Mouse (Mus musculus) heart, adult 9 months (tissue): Measurements from ENCODE around the gene Prkag2.

ENCODE experiments used
- DNase-seq, 2 experiments: peaks; one replicate each; pipeline ENCODE4 v3.0.0; 2022; ENCODE audit warnings: low spot score in 2 of 2

Prkag2 gene

DNA sequence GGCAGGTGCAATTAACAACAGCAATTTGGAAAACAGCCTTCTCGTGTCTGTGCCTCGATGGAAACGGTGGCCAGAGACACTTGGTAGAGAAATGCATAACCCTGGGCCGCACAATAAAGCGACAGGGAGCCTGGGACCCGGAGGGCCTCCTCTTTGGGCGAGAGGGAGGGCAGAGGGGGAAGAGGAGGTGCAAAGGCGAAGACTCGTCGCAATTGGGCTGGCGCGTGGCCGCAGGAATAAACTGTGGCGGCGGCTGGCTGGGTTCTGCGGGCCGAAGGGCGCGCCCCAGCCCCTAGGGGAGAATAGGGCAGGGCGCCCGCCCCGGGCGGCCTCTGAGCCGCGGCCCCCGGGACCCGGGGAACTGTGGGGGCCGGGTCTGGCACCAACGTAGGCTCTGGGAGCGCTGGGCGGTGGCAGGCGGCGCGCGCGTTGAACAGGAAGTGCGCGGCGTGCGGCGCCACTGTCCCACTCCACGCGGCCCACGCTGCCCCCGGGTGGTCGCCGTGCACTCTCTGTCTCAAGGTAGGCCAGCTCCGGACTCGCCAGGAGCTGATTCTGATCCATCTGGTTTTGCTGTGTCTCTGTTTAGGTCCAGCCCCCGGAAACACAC lies at the start of gene Prkag2:
Prkag2 (minus strand) TSS at position 127 of the 610 bp plus-strand sequence.
- DNase-seq, result peak; percentile 72 to 75

DNA sequence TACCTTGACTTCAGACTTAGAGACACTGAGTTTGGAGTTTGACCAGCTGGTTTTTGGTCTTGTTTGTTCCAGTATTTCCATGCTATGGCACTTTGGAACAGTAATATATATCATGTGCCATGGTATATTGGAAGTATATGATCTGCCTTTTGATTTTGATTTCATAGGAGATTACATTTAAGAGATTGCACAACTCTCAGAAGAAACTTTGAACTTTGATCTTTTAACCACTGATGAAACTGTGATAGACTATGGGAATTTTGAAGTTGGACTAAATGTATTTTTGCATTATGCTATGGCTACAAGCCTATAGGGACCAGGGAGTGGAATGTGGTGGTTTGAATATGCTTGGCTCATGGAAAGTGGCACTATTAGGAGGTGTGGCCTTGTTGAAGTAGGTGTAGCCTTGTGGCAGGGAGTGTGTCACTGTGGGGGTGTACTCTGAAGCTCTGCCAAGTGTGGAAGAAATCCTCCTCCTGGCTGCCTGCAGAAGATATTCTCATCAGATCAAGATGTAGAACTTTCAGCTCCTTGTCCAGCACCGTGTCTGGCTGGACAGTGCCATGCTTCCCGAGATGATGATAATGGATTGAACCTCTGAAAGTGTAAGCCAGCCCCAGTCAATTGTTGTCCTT lies 49.0 kb upstream of the Prkag2 start:
- DNase-seq, result no peak

DNA sequence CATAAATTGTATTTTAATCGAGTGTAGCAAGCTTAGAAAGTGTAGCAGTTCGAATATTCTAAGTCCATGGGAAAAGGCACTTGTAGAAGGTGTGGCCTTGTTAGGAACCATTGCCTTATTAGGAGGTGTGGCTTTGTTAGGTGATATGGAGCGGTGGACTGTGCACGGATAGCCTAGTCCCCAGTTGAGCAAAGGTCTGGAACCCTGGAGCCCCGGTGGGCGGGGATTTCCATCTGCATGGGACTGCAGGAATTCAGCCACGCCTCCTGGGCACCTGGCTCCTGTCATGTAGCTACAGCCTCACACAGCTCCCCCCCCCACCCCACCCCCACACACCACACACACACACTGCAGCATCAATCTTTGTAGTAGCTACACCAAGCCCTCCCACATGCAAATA lies 46.3 kb upstream of the Prkag2 start:
- no peak for DNase-seq

GRCm38 (mm10) chr5:25127865-25128264 lies 27.4 kb upstream of the Prkag2 start:
- no peak for DNase-seq

GRCm38 (mm10) chr5:25125884-25126560 lies 25.6 kb upstream of the Prkag2 start:
- no peak for DNase-seq

DNA sequence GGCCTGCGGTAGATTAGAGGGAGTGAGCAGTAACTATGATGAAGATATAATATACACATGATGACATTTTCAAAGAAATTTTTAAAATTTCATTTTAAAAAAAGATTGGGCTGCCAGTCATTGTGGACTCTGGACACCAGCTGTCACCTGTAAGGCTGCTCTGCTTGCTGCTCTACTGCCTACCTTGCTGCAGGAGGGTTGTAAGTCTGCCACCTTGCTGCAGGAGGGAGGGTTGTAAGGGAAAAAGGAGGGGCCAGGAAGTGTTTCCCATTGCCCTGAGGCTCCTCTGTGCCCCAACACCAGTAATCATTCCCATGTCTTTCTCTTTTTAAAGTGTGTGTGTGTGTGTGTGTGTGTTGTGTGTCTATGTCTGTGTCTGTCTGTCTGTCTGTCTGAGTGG lies 22.1 kb upstream of the Prkag2 start:
- no peak for DNase-seq

DNA sequence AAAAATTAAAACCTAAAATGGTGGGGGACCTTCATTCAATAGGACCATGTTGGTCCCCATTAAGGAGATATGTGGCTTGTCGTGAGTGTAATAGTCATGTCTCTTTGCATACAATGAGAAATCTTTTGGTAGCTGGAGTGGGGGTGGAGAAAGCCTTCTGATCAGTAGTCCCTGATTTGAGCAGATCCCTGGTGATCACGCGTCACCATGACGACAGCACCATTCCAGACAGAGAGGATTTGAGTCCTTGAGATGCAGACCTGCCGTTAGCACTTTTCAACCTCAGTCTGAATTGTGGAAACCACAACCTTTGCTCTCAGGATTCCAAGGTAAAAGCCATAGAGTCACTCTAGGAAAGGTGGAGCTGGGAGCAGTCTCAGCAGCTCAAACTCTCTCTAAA lies 18.7 kb upstream of the Prkag2 start:
- DNase-seq, result no peak

GRCm38 (mm10) chr5:25115997-25116396 lies 15.6 kb upstream of the Prkag2 start:
- DNase-seq, result no peak

DNA sequence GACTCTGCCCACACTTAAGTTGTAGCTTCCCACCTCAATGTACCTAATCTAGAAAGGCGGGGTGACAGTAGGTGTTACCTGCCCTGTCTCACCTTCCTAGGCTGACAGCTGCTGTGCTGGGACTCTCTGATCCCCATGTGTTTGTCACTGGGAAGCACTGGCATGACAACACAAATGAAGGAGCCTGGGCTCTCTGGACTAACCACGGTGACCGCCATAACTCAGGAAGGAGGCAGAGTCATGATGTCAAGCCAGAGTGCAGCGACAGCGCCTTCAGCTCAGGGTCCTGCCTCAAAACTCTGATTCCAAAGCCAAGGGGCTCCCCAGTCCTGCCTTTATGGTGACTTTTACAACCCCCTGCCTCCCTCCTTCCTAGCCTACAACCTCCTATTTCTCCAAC lies 14.8 kb upstream of the Prkag2 start:
- no peak for DNase-seq

- no peak for DNase-seq
Measured at GRCm38 (mm10) chr5:25114110-25114509, 13.7 kb upstream of the Prkag2 start.

GRCm38 (mm10) chr5:25110314-25110713 lies 9.9 kb upstream of the Prkag2 start:
- no peak for DNase-seq

DNA sequence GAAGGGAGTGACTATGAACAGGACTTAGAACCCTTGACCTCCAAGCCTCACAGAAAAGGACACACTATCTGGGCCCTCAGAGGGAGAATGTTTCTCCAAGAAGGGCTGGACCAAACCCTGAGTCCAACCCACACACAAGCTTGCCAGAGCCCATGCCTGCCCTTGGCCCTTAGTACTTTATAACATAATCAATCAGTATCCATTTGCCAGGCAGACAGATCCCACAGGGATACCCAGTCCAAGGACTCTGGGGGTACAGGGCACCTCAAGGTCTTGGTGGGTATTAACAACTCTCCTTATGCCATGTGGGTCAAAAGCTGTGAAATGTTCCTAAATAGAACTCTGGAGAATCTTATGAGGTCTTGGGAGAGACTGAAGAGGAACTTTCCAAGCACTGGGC lies 5.3 kb upstream of the Prkag2 start:
- no peak for DNase-seq

DNA sequence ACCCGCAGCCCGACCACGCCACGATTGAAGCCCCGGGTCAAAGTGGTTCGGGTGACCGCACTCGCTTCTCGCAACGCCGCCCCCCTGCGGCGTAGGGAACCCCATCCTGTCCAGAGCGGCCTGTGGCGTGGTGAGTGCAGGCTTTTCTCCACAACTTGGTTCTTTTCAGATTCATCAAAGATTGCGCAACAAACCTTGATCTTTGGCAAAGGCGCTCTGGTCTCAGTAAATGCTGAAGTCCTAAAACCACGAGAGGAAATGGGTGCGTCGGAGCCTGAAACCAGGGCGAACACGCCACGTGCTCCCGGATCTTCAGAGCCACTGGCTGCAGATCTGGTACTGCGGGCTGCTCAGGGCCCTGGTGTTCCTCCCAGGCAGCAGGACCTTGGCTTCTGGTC lies 683 bp upstream of the Prkag2 start:
- DNase-seq, result peak; percentile 81 to 86

DNA sequence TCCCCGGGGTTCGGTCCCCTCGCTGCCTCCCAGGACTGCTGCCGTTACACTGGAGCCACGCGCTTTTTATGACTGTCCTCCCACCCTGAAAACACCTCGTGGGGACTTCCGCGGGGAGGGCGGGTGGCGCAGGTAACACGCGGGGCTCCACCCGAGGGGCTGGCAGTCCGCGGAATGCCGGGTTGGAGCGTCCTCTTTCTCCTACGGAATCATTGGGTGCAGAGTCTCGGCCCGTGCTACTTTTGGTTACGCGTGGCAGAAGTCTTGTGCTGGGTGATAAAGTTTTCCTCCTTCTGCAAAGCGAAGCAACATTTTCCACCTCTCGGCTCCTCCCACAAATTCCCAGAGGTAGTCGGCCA lies 306 bp downstream of the Prkag2 start:
- DNase-seq, result peak in 1 of 2 experiments; percentile 24

GRCm38 (mm10) chr5:25099367-25100156 lies 880 bp downstream of the Prkag2 start:
- peak; percentile 59 to 68 for DNase-seq

- DNase-seq, result no peak
Measured at GRCm38 (mm10) chr5:25097891-25098290, 2.6 kb downstream of the Prkag2 start.

DNA sequence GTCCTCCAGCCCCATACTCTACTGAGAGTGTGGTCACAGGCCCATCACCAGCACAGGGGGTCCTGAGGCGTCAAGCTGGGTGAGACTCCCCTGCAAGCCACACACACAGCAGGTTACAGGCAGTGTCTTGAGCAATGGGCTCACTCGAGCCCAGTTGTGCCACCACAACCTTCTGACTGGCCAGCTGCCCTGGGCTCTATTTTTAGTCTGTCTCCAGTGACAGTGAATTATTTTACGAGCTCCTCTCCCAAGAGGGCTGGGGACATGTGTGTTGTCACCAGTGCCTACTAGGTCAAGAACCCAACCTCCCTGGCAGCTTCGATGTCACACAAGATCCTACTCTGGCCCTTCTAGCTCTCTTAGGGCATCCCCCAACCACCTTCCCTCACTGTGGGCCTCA lies 4.0 kb downstream of the Prkag2 start:
- DNase-seq, result peak; percentile 32 to 47

DNA sequence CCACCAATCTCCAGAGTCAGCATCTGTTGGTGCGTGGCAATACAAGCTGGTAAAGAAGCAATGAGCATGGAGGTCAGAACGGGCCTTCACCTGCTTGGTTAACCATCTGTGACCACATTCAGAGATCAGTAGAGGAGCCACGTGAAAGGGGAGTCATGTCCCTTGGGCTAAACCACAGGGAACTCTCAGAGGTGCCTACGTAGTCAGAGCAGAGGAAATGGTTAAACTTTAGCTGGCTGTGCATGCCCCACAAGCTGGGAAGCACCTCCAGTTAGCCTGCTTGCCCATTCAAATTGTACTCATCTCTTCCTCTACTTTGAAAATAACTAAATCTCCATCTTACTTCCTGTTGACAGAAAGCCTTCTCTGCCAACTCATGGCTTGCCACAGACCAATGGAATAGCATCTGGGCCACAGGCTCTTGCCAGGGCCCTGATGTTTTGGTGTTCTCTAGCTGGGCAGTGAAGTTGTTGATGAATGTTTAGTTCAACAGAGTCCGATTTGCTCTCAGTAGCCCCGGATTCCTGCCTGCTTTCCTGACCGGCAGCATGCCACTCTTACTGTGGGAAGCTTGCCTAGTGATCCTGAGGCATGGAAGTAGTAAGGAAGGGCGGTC lies 7.7 kb downstream of the Prkag2 start:
- DNase-seq, result no peak

DNA sequence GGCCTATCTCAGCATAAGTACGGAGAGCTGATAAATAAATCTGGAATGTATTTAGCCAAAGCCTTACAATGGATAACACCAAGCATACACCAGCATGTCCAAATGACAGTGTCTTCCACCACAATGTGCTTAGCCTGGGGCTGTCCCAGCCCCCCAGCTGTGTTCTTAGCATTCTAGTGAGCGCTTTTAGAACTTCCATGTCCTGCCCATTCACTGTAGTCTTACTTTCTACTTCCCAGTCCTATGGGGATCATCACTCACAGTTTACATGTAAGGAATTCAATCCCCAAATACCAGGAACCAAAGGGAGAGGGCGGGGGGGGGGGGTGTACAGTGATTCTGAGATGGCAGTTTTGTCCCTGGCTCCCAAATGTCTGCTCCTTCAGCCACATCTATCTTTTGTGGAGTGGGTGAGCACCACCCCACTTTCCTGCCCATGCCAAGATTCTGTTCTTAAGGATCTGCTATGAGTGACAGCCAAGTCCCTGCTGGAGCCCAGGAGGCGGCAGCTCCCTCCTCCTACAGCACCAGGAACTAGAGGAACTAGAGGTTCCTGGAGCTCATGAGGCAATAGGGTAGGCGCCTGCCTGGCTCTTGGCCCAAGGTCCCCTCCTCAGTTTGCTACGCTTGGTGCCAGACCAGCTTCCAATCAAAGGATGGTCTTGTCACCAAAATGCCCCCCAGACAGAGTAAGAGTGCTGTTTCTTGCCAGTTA lies 11.0 kb downstream of the Prkag2 start:
- no peak for DNase-seq

DNA sequence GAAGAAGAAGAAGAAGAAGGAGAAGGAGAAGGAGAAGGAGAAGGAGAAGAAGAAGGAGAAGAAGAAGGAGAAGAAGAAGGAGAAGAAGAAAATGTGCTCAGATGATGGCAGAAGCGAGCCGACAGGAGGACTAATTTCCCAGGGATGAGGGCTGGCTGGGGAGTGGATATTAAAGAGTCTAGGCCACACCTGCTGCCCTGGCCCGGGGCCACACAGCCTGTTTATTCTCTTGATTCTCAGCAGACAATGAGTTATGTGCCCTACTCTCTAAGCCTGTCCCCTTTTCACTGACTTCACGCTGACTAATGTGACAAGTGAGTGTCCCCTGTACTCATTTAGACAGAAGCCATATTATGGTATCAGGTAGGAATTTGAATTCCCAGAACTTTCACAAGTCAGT lies 11.8 kb downstream of the Prkag2 start:
- DNase-seq, result no peak

GRCm38 (mm10) chr5:25088111-25088510 lies 12.3 kb downstream of the Prkag2 start:
- DNase-seq, result no peak
